Mouse (Mus musculus): ENCODE measurements around the gene Ccdc102a.

DNA sequence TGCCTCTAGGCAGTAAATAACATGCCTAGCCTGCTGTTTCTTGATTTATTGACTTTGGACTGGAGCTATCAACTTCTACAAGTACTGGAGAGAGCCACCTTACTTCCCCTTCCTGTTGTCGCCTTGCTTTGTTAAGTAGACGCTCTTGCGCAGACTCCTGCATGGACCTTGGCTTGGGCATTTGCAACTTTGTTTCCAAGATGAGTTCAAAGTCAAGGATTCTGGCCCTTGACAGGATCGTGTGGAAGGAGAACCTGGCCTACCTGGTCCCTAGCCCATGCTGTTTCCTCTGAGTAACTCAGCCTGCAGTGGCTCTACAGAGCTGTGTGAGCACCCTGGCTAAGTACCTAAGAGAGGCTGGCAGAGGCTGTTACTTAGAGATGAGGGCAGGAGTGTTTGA is 49.2 kb upstream of the Ccdc102a start:
- TF ChIP-seq CTCF (IDR thresholded peaks at IDR 0.05; ENCODE audit: control insufficient read depth, insufficient read depth, insufficient read length), result no peak
- TF ChIP-seq MYOG (IDR thresholded peaks at IDR 0.05; ENCODE audit: control insufficient read depth, extremely low read depth, insufficient read length), result no peak

Data from C2C12 (cell line).